Mouse (Mus musculus): ENCODE measurements around the gene Uqcr11. TPM values are rescaled to one million over a fixed set of nuclear protein-coding genes. Genes with fewer than 3 reads are reported as not detected.

Gene Uqcr11
- polyA plus RNA-seq, 1 experiment from 2014 or later, result 804 TPM

DNA sequence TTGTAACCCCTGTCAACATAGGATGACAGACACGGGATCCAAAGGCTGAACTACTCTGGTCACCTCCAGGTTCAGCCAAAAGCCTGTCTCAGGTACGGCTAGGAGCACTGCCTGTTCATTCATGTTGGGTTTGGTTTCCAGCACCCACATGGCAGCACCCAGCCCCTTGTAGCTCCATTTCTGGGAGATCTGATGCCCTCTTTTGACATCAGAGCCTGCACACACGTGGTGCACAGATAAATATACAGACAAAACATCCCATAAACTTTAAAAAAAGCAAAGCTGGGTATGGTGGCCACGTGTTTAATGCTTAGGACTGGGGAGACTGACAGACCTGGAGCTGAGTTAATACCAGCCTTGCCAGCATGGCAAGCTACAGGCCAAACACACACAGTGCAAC is 1.3 kb upstream of the Uqcr11 start:
- no peak for DNase-seq (ENCODE audit: low spot score)
- Histone ChIP-seq H3K9ac (no peak overlapping the region), H3K9me3 (ENCODE audit: control insufficient read depth, low read length) (no peaks in the 10 kb centered on the region), H3K4me2 (replicated peaks) (no peak overlapping the region), H3K4me1 (replicated peaks; ENCODE audit: control insufficient read depth, insufficient read depth, low read length) (peaks cover 21% of the 10 kb centered on the region), H3K27me3 (ENCODE audit: control insufficient read depth, insufficient read depth, low read length) (no peaks in the 10 kb centered on the region), H3K4me3 (replicated peaks; ENCODE audit: low read length) (no peak overlapping the region), H3K27ac (no peak overlapping the region), H3K36me3 (replicated peaks; ENCODE audit: control insufficient read depth, insufficient read depth) (peaks cover 46% of the 10 kb centered on the region)
- no peak for ATAC-seq (ENCODE audit: low FRiP score)
- 55% methylated on average over 4 of the region's 4 CpGs for whole genome bisulfite sequencing

DNA sequence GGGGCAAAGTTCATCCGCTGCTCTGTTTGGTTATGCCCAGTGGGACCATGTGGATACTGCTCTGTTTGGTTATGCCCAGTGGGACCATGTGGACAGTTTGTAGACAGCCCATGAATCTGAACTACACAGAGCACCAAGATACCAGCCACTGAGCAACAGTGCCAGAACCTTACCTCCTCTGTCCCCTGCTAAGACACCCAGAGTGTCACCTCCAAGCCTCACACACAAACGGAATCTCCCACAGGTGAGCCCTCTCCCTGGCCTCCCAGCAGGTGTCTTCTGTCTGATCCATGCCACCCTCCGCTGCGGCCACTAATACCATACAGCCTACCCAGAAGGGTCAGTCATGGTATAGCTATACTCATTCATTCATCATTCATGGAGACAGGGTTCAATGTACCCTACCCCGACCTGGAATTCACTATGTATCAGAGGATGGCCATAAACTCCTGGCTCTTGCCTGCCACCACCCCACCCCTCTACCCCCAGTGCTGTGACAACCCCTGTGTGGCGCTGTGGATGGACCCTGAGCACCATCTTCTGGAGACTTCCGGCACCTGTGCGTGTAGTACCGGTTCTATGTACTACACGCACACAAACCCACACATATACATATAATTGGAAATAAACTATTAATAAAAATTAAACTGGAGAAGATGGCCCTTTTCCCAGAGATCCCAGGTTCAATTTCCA is 1.0 kb downstream of the Uqcr11 start:
- no peak for ATAC-seq (ENCODE audit: low FRiP score)
- peak overlapping the region; percentile 76 for H3K4me3 ChIP-seq (replicated peaks; ENCODE audit: low read length)
- no peaks in the 10 kb centered on the region for H3K27me3 ChIP-seq (ENCODE audit: control insufficient read depth, insufficient read depth, low read length)
- no peaks in the 10 kb centered on the region for H3K9me3 ChIP-seq (ENCODE audit: control insufficient read depth, low read length)
- H3K36me3 ChIP-seq (replicated peaks; ENCODE audit: control insufficient read depth, insufficient read depth), result peaks cover 45% of the 10 kb centered on the region
- no peak for DNase-seq (ENCODE audit: low spot score)
- H3K4me1 ChIP-seq (replicated peaks; ENCODE audit: control insufficient read depth, insufficient read depth, low read length), result peaks cover 23% of the 10 kb centered on the region
- WGBS, result 62% methylated on average over 10 of the region's 10 CpGs
- H3K9ac ChIP-seq, result peak overlapping the region; percentile 89
- H3K4me2 ChIP-seq (replicated peaks), result peak overlapping the region; percentile 96
- H3K27ac ChIP-seq, result no peak overlapping the region

DNA sequence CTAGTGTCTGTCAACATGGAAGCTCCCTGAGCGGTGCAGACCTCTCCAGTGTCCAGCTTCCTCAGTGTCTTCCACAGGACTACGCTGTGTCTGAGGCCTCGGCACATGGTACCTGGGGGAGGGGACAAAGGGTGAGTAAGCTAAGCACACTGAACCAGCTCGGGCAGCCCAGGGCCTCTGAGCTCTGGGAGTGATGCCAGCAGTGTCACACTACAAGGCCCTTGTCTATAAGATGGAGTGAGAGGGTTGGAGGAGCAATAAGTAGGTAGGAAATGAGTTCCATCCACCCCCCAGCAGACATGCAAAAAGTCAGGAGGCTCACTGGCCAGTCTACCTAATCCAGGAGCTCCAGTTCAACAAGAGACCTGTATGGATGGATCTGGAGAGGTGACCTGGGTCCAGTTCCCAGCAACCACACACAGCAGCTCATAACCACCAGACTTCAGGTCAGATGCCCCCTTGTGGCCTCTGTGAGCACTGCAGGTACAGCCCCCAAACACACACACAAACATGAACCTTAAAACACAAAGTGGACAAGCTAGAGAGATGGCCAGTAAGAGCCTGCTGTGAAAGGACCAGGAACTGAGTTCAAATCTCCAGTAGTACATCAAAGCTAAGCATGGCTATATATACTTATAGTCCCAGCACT is 3.5 kb downstream of the Uqcr11 start:
- H3K9ac ChIP-seq, result no peak overlapping the region
- H3K27ac ChIP-seq, result no peak overlapping the region
- DNase-seq (ENCODE audit: low spot score), result no peak
- peaks cover 31% of the 10 kb centered on the region for H3K4me1 ChIP-seq (replicated peaks; ENCODE audit: control insufficient read depth, insufficient read depth, low read length)
- no peak overlapping the region for H3K4me3 ChIP-seq (replicated peaks; ENCODE audit: low read length)
- no peak for ATAC-seq (ENCODE audit: low FRiP score)
- no peaks in the 10 kb centered on the region for H3K9me3 ChIP-seq (ENCODE audit: control insufficient read depth, low read length)
- peaks cover 34% of the 10 kb centered on the region for H3K36me3 ChIP-seq (replicated peaks; ENCODE audit: control insufficient read depth, insufficient read depth)
- H3K27me3 ChIP-seq (ENCODE audit: control insufficient read depth, insufficient read depth, low read length), result no peaks in the 10 kb centered on the region
- 97% methylated on average over 4 of the region's 4 CpGs for WGBS
- no peak overlapping the region for H3K4me2 ChIP-seq (replicated peaks)

DNA sequence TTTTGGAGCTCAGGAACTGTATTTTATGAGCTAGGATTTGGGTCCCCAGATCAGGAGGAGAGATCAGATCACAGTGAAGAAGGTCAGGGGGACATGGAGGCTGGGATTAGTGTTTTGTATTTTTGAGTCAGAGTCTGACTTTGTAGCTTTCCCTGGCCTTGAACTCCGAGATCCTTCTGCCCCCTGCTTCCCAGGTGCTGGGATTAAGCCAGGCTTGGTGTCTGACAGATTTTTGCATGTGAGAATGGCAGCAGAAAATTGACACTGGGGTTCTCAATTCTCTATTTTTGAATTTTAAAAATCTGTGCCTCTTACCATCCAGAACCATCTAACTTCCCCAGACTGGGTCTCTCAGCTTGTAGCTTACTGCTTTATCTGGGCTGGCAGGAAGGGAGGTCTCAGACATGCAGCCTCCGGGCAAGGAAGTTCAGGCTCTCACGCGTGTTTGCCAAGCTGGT is 5.9 kb downstream of the Uqcr11 start:
- ATAC-seq (ENCODE audit: low FRiP score), result no peak
- Histone ChIP-seq H3K4me2 (replicated peaks) (peak overlapping the region; percentile 64), H3K9ac (peak overlapping the region; percentile 54), H3K9me3 (ENCODE audit: control insufficient read depth, low read length) (no peaks in the 10 kb centered on the region), H3K4me3 (replicated peaks; ENCODE audit: low read length) (peak overlapping the region; percentile 80; the same call in 1 of the 2 replicates), H3K27ac (peak overlapping the region; percentile 84; the same call in 1 of the 2 replicates), H3K27me3 (ENCODE audit: control insufficient read depth, insufficient read depth, low read length) (no peaks in the 10 kb centered on the region), H3K36me3 (replicated peaks; ENCODE audit: control insufficient read depth, insufficient read depth) (peaks cover 42% of the 10 kb centered on the region), H3K4me1 (replicated peaks; ENCODE audit: control insufficient read depth, insufficient read depth, low read length) (peaks cover 34% of the 10 kb centered on the region)
- DNase-seq (ENCODE audit: low spot score), result no peak
- 87% methylated on average over 4 of the region's 4 CpGs for WGBS

DNA sequence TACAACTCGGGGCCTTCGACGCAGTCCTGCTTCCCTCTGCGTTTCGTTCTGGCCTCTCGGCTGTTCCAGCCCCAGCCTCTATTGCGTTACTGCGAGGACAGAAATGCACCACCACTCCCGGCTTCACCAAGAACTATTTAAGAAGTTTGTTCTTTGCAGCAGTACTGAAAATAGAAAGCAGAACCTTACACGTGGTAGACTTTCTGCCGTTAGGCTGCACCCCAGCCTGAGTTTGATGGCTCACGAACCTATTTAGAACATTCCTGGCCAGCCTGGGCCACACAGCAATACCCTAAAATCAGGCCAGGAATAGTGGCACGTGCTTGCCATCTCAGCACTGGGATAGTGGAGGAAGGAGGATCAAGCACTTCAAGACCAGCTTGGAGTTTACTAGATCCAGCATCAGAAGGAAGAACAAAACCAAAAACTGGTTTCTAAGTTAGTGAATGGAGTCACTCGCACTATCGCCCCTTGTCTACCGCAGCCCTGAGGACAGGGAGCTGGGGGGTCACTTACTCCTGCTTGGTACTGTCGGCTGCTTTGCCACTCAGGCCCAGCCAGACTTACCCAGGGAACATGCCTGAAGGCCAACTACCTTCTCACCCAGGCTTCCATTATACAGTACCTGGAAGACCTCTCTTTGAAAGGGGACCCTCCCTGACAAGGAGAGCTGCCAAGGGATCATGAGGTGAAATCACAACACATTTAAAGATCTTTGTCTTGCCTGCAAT is 6.5 kb downstream of the Uqcr11 start:
- peak overlapping the region; percentile 64 for H3K4me2 ChIP-seq (replicated peaks)
- ATAC-seq (ENCODE audit: low FRiP score), result no peak
- no peaks in the 10 kb centered on the region for H3K9me3 ChIP-seq (ENCODE audit: control insufficient read depth, low read length)
- peak overlapping the region; percentile 54 for H3K9ac ChIP-seq
- 13% methylated on average over 17 of the region's 17 CpGs for WGBS
- peak overlapping the region; percentile 80 for H3K4me3 ChIP-seq (replicated peaks; ENCODE audit: low read length)
- peaks cover 28% of the 10 kb centered on the region for H3K4me1 ChIP-seq (replicated peaks; ENCODE audit: control insufficient read depth, insufficient read depth, low read length)
- no peak for DNase-seq (ENCODE audit: low spot score)
- peaks cover 48% of the 10 kb centered on the region for H3K36me3 ChIP-seq (replicated peaks; ENCODE audit: control insufficient read depth, insufficient read depth)
- H3K27ac ChIP-seq, result peak overlapping the region; percentile 84
- H3K27me3 ChIP-seq (ENCODE audit: control insufficient read depth, insufficient read depth, low read length), result no peaks in the 10 kb centered on the region

DNA sequence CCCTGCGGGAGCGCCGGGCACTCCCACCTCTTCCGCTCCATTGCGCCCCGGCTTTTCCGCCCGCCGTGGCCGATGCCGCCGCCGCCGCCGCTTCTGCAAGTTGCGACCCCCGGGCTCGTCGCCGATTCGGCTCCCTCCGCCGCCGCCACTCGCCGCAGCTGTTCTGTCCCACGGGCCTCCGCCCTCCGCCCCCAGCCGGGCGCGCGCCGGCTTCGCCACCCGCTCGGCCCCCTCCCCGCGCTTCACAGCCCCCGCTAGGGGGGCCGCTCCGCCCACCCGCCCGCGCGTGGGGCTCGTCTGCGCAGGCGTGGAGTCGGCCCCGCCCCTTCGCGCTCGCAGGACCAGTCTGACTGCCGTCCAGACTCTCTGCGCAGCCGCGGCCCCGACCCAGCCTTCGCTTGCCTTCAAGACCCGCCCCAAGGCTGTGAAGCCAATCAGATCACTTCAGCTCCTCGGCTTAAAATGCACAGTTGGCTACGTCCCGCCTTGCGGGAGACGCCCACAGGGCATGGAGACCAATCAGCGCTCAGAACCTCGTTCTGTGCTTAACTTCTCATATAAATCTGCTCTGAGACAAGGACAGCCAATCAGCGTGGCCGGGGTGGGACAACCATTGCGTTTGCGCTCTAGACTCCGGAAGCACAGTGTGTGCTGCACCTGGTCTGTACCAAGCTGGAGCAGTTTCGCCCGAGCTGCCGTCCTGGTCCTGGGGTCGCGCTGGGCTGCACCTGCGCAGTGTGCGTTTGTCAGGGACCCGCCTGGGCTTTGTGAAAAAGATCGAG is 7.2 kb downstream of the Uqcr11 start, which contains the start of gene Mbd3:
Gene Mbd3, minus strand, starts transcription at position 360 of the 782 bp plus-strand sequence.
- Histone ChIP-seq H3K9ac (peak within 1 kb of the TSS; percentile 91), H3K27me3 (ENCODE audit: control insufficient read depth, insufficient read depth, low read length) (no peaks in the 10 kb centered on the region), H3K36me3 (replicated peaks; ENCODE audit: control insufficient read depth, insufficient read depth) (peaks cover 56% of the 10 kb centered on the region), H3K4me1 (replicated peaks; ENCODE audit: control insufficient read depth, insufficient read depth, low read length) (peaks cover 24% of the 10 kb centered on the region), H3K4me3 (replicated peaks; ENCODE audit: low read length) (peak within 1 kb of the TSS; percentile 80), H3K27ac (peak within 1 kb of the TSS; percentile 99), H3K4me2 (replicated peaks) (peak within 1 kb of the TSS; percentile 64), H3K9me3 (ENCODE audit: control insufficient read depth, low read length) (no peaks in the 10 kb centered on the region)
- ATAC-seq (ENCODE audit: low FRiP score) (peak; percentile 96), DNase-seq (ENCODE audit: low spot score) (peak; percentile 97)
- under 1% methylated on average over 73 of the region's 82 CpGs for WGBS

DNA sequence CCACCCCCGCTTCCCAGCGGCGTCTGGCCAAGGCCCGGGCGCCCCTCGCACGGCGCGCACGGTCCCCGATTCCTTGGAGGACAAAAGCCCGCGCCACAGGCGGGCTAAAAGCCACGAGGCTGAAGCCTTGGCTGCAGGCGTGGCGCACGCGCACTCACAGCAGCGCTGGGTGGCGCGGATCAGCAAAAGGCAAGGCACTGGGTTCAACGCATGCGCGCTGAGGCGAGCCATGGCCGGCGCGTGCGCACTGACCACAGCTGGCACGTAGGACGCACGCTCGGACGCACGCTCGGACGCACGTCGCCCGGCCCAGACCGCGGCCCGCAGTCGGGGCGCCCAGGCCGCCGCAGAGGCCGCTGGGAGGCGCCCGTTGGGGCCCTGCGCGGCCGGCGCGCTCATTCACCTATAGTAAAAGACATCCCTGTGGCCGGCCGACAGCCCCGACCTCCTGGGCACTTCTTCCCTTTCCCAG is 7.9 kb downstream of the Uqcr11 start:
- DNase-seq (ENCODE audit: low spot score) (peak; percentile 100), ATAC-seq (ENCODE audit: low FRiP score) (peak; percentile 81)
- H3K9me3 ChIP-seq (ENCODE audit: control insufficient read depth, low read length), result no peaks in the 10 kb centered on the region
- no peaks in the 10 kb centered on the region for H3K27me3 ChIP-seq (ENCODE audit: control insufficient read depth, insufficient read depth, low read length)
- H3K4me2 ChIP-seq (replicated peaks), result peak overlapping the region; percentile 63
- peaks cover 24% of the 10 kb centered on the region for H3K4me1 ChIP-seq (replicated peaks; ENCODE audit: control insufficient read depth, insufficient read depth, low read length)
- peak overlapping the region; percentile 91 for H3K9ac ChIP-seq
- peak overlapping the region; percentile 80 for H3K4me3 ChIP-seq (replicated peaks; ENCODE audit: low read length)
- H3K27ac ChIP-seq, result peak overlapping the region; percentile 99
- H3K36me3 ChIP-seq (replicated peaks; ENCODE audit: control insufficient read depth, insufficient read depth), result peaks cover 58% of the 10 kb centered on the region
- under 1% methylated on average over 58 of the region's 59 CpGs for WGBS

DNA sequence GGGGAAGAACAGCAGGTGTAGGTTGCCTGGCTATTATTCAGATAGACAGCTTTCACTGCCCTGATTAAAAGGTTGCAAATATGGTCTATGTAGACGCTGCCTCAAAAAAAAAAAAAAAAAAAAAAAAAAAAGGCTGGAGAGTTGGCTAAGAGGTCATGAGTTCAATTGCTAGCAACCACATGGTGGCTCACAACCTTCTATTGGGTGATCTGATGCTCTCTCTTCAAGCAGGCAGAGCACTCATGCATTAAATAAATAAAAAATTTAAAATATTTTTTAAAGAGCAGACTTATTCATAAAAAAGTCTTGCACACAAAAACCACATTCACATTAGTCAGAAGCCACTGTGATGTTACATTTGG is 8.5 kb downstream of the Uqcr11 start:
- peak overlapping the region; percentile 80 for H3K4me3 ChIP-seq (replicated peaks; ENCODE audit: low read length)
- no peaks in the 10 kb centered on the region for H3K27me3 ChIP-seq (ENCODE audit: control insufficient read depth, insufficient read depth, low read length)
- 0% methylated on average over 1 of the region's 1 CpGs for WGBS
- H3K4me1 ChIP-seq (replicated peaks; ENCODE audit: control insufficient read depth, insufficient read depth, low read length), result peaks cover 24% of the 10 kb centered on the region
- H3K9ac ChIP-seq, result peak overlapping the region; percentile 91
- peaks cover 58% of the 10 kb centered on the region for H3K36me3 ChIP-seq (replicated peaks; ENCODE audit: control insufficient read depth, insufficient read depth)
- no peaks in the 10 kb centered on the region for H3K9me3 ChIP-seq (ENCODE audit: control insufficient read depth, low read length)
- H3K4me2 ChIP-seq (replicated peaks), result peak overlapping the region; percentile 63
- peak overlapping the region; percentile 99 for H3K27ac ChIP-seq
- ATAC-seq (ENCODE audit: low FRiP score), result no peak
- no peak for DNase-seq (ENCODE audit: low spot score)
